Mouse (Mus musculus) left cerebral cortex, postnatal 10 days (tissue): ENCODE data around the gene Ripor1. TPM values are rescaled to one million over a fixed set of nuclear protein-coding genes. Genes with fewer than 3 reads are reported as not detected.

Experiments used
- DNase-seq, 2 experiments: peaks; one replicate each; pipeline ENCODE4 v3.0.0; 2021 to 2022; ENCODE audit warnings: low spot score in 2 of 2, mixed read lengths in 1 of 2; ENCODE audit errors: extremely low spot score in 1 of 2
- intact Hi-C: fragments of 180-260 bp; cut with DNase I; formaldehyde crosslinking; loops from one replicate; pipeline ENCODE4 v1.15.1; 2025
- microRNA-seq: library from miRNA; unstranded; fragments of <30 nt; microRNA quantifications from one replicate; pipeline ENCODE4 v1.2.0, GENCODE M21; 2022
- total RNA-seq, 2 experiments: library from RNA; stranded (reverse); gene quantifications; 2 replicates each; pipeline ENCODE4 v1.2.3; 2021

Ripor1 gene
- total RNA-seq, 2 experiments from 2014 or later, result 74.5 to 76.2 TPM

DNA sequence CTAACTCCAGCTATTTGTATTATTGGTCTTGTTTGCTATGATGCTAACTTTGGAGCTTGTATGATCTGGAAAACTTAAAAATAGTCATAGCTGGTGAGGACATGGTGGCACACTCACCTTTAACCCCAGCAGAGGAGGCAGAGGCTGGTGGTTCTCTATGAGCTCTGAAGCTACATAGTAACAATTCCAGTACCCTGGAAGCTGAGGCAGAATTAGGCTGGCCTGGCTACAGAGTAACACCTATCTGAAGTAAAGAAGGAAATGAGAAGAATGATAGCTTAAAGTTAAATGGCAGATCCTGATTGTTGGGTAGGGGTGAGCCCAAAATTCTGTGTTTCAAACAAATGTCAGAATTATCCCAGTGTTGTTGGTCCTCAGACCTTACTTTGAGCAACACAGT lies 52.6 kb downstream of the Ripor1 start:
- no peak for DNase-seq
- intact Hi-C loops, result no loop called here

- DNase-seq, result no peak
Measured at GRCm38 (mm10) chr8:105661167-105661566, 56.1 kb downstream of the Ripor1 start.

More at GRCm38 (mm10) chr8:105661167-105661566, 56.1 kb downstream of the Ripor1 start:
- intact Hi-C loops, result no loop called here

Small RNA genes within 50 kb of the gene (microRNA-seq; reads per million reads assigned to microRNA genes)
- gene Mir1966, result 1.4 reads per million

Other genes starting within 250 kb of the Ripor1 start
- gene Plekhg4, start 232.0 kb upstream of the Ripor1 start, total RNA-seq, result 1 to 10 TPM; 2.2 to 3.7 TPM
- gene Kctd19, start 191.8 kb upstream of the Ripor1 start, total RNA-seq, result not detected
- gene Lrrc36, start 191.7 kb upstream of the Ripor1 start, total RNA-seq, result under 1 TPM; 0.32 to 0.79 TPM
- gene Tppp3, start 133.7 kb upstream of the Ripor1 start, total RNA-seq, result 10 to 100 TPM; 75.5 to 88.7 TPM
- gene Zdhhc1, start 108.4 kb upstream of the Ripor1 start, total RNA-seq, result 10 to 100 TPM; 21.6 to 21.8 TPM
- gene Hsd11b2, start 86.5 kb upstream of the Ripor1 start, total RNA-seq, result not detected
- gene Atp6v0d1, start 39.2 kb upstream of the Ripor1 start, total RNA-seq, result 100 to 1,000 TPM; 346 to 352 TPM
- 10 to 100 TPM; 54.3 to 55.9 TPM for gene Ctcf, start 31.3 kb downstream of the Ripor1 start, total RNA-seq
- not detected for gene Agrp, start 32.1 kb downstream of the Ripor1 start, total RNA-seq
- gene Carmil2, start 81.0 kb downstream of the Ripor1 start, total RNA-seq, result 10 to 100 TPM; 43.6 to 46.6 TPM
- gene Acd, start 95.8 kb downstream of the Ripor1 start, total RNA-seq, result 10 to 100 TPM; 49.3 to 51.0 TPM
- 10 to 100 TPM; 40.7 to 44.1 TPM for gene Pard6a, start 95.9 kb downstream of the Ripor1 start, total RNA-seq
- gene 4933405L10Rik, start 102.4 kb downstream of the Ripor1 start, total RNA-seq, result under 1 TPM in 1 of 2 experiments, not detected in 1; 0.62 TPM
- 10 to 100 TPM; 12.3 to 13.5 TPM for gene Enkd1, start 103.0 kb downstream of the Ripor1 start, total RNA-seq
- gene Gfod2, start 153.4 kb downstream of the Ripor1 start, total RNA-seq, result 10 to 100 TPM; 26.3 to 36.3 TPM
- 10 to 100 TPM; 23.0 to 23.7 TPM for gene Ranbp10, start 222.1 kb downstream of the Ripor1 start, total RNA-seq
- gene Tsnaxip1, start 222.5 kb downstream of the Ripor1 start, total RNA-seq, result not detected
- gene Cenpt, start 248.0 kb downstream of the Ripor1 start, total RNA-seq, result 10 to 100 TPM; 23.7 to 26.0 TPM
- 10 to 100 TPM; 33.2 to 34.9 TPM for gene Thap11, start 249.9 kb downstream of the Ripor1 start, total RNA-seq